11 mouse cellular contexts compared by ENCODE assay signal in the genomic region with DNA sequence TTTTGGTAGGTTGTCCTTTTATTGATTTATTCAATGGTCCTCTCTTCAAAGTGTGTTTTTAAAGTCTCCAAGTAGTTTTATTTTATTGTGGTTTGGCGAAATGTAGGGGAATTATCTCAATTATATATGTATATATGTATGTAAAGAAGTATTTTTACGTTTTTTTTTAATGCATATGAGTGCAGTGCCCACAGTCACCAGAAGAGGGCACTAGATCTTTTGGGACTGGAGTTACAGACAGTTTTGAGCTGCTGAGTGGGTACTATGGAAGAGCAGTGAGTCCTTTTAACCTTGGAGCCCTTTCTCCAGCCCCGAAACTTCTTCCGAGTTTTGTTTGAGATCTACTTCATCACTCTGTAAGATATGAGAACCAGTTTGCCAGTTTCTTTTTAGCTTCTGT. TPM values are rescaled to one million over a fixed set of nuclear protein-coding genes. Genes with fewer than 3 reads are reported as not detected.
A peak's percentile ranks its signal among the peaks of the same experiment; 100 is the strongest.
DNase-seq lines count a peak whose midpoint lies in the region; ATAC-seq and TF ChIP-seq lines count a peak whose summit lies in the region.
"Had no signal": no experiment of that assay in that cellular context is flagged by ENCODE, and none has a peak within 500 bp of the region (broad histone marks: within the 10 kb centered on the region; RNA-seq: fewer than 3 reads in every experiment).

No protein-coding gene starts in this region.

- no peak for ATAC-seq in liver, embryonic 14.5 days (ENCODE audit: insufficient read depth)
- ATAC-seq in liver, embryonic 11.5 days (replicated peaks; ENCODE audit: low FRiP score) = no peak
- no peak for ATAC-seq in forebrain, embryonic 16.5 days
- ATAC-seq: midbrain, embryonic 15.5 days had no signal

- H3K4me1 ChIP-seq in liver, embryonic 14.5 days (replicated peaks; ENCODE audit: control insufficient read depth in 2 of 2, insufficient read depth in 2 of 2, low read length in 1 of 2) = no peaks in the 10 kb centered on the region
- no peaks in the 10 kb centered on the region for H3K4me1 ChIP-seq in liver, embryonic 11.5 days (replicated peaks; ENCODE audit: control insufficient read depth, insufficient read depth, low read length)
- H3K4me1 ChIP-seq in E14TG2a.4 (replicated peaks; ENCODE audit: low read depth, low read length) = no peaks in the 10 kb centered on the region
- H3K4me1 ChIP-seq in forebrain, embryonic 16.5 days (replicated peaks; ENCODE audit: control insufficient read depth, insufficient read depth, low read length) = no peaks in the 10 kb centered on the region
- H3K4me1 ChIP-seq: heart, embryonic 15.5 days; midbrain, embryonic 15.5 days had no signal

- H3K27ac ChIP-seq in gastrocnemius, adult 2 months = no peak overlapping the region
- H3K27ac ChIP-seq in liver, embryonic 14.5 days = no peak overlapping the region
- H3K27ac ChIP-seq in liver, embryonic 11.5 days (ENCODE audit: low read depth, low read length) = no peak overlapping the region
- no peak overlapping the region for H3K27ac ChIP-seq in forebrain, embryonic 16.5 days (ENCODE audit: low read length)
- H3K27ac ChIP-seq: heart, embryonic 15.5 days; midbrain, embryonic 15.5 days had no signal

- no peaks in the 10 kb centered on the region for H3K9me3 ChIP-seq in liver, embryonic 14.5 days (ENCODE audit: control insufficient read depth, low read length)
- no peaks in the 10 kb centered on the region for H3K9me3 ChIP-seq in liver, embryonic 11.5 days (ENCODE audit: control insufficient read depth, low read length)
- no peaks in the 10 kb centered on the region for H3K9me3 ChIP-seq in E14TG2a.4 (ENCODE audit: low read length)
- no peaks in the 10 kb centered on the region for H3K9me3 ChIP-seq in forebrain, embryonic 16.5 days (ENCODE audit: control insufficient read depth, low read length)
- H3K9me3 ChIP-seq: heart, embryonic 15.5 days; midbrain, embryonic 15.5 days had no signal

- no peak overlapping the region for H3K4me3 ChIP-seq in gastrocnemius, adult 2 months
- no peak overlapping the region for H3K4me3 ChIP-seq in liver, embryonic 14.5 days (ENCODE audit: insufficient read depth in 1 of 2, low read depth in 2 of 2, low read length in 2 of 2)
- no peak overlapping the region for H3K4me3 ChIP-seq in liver, embryonic 11.5 days (ENCODE audit: low read depth, low read length)
- H3K4me3 ChIP-seq in E14TG2a.4 (replicated peaks; ENCODE audit: low read length) = no peak overlapping the region
- H3K4me3 ChIP-seq in forebrain, embryonic 16.5 days (replicated peaks; ENCODE audit: low read length) = no peak overlapping the region
- H3K4me3 ChIP-seq: heart, embryonic 15.5 days; midbrain, embryonic 15.5 days had no signal

- no peak overlapping the region for H3K9ac ChIP-seq in liver, embryonic 14.5 days (replicated peaks)
- H3K9ac ChIP-seq in liver, embryonic 11.5 days (ENCODE audit: low read depth, low read length) = no peak overlapping the region
- no peak overlapping the region for H3K9ac ChIP-seq in forebrain, embryonic 16.5 days (replicated peaks; ENCODE audit: low read depth, low read length)
- H3K9ac ChIP-seq: heart, embryonic 15.5 days; midbrain, embryonic 15.5 days had no signal

- H3K36me3 ChIP-seq in liver, embryonic 14.5 days (replicated peaks; ENCODE audit: control insufficient read depth, insufficient read depth, low read depth) = no peaks in the 10 kb centered on the region
- no peaks in the 10 kb centered on the region for H3K36me3 ChIP-seq in liver, embryonic 11.5 days (ENCODE audit: control insufficient read depth, insufficient read depth, low read length)
- no peaks in the 10 kb centered on the region for H3K36me3 ChIP-seq in E14TG2a.4 (ENCODE audit: insufficient read depth, low read length)
- no peaks in the 10 kb centered on the region for H3K36me3 ChIP-seq in forebrain, embryonic 16.5 days (ENCODE audit: control insufficient read depth, insufficient read depth)
- H3K36me3 ChIP-seq: heart, embryonic 15.5 days; midbrain, embryonic 15.5 days had no signal

- peak; percentile 54 for TF ChIP-seq CTCF in gastrocnemius, adult 2 months (IDR thresholded peaks at IDR 0.05)
- TF ChIP-seq CTCF in liver, embryonic 14.5 days (IDR thresholded peaks at IDR 0.05; ENCODE audit: low read depth) = peak; percentile 38; the same call in 1 of the 2 replicates
- TF ChIP-seq CTCF in E14TG2a.4 (conservative IDR thresholded peaks at IDR 0.05; ENCODE audit: low read length) = peak; percentile 61

- no peak for TF ChIP-seq EP300 in liver, embryonic 14.5 days (IDR thresholded peaks at IDR 0.05; ENCODE audit: low read depth)

- intact Hi-C loops in gastrocnemius, adult 2 months (cut with DNase I) = no loop called here
- intact Hi-C loops in gastrocnemius, postnatal 36 days (cut with DNase I) = no loop called here

- no peak overlapping the region for H3K4me2 ChIP-seq in liver, embryonic 14.5 days (ENCODE audit: low read depth)
- H3K4me2 ChIP-seq in liver, embryonic 11.5 days = no peak overlapping the region
- H3K4me2 ChIP-seq in forebrain, embryonic 16.5 days (ENCODE audit: low read length) = no peak overlapping the region
- H3K4me2 ChIP-seq: heart, embryonic 15.5 days; midbrain, embryonic 15.5 days had no signal

- DNase-seq in gastrocnemius, adult 2 months = no peak
- no peak for DNase-seq in gastrocnemius, postnatal 36 days
- no peak for DNase-seq in liver, embryonic 14.5 days (ENCODE audit: low read depth in 3 of 3, low spot score in 3 of 3)
- DNase-seq in liver, embryonic 11.5 days (ENCODE audit: low spot score) = no peak
- peak; percentile 5 for DNase-seq in embryo, embryonic 11 days
- no peak for DNase-seq in cerebellum, adult 9-11 months

- H3K27me3 ChIP-seq in liver, embryonic 14.5 days (ENCODE audit: control insufficient read depth, insufficient read depth, low read length) = no peaks in the 10 kb centered on the region
- no peaks in the 10 kb centered on the region for H3K27me3 ChIP-seq in liver, embryonic 11.5 days (replicated peaks; ENCODE audit: control insufficient read depth, insufficient read depth, low read length)
- H3K27me3 ChIP-seq in E14TG2a.4 (ENCODE audit: insufficient read depth, low read length) = no peaks in the 10 kb centered on the region
- H3K27me3 ChIP-seq in forebrain, embryonic 16.5 days (replicated peaks; ENCODE audit: control insufficient read depth, insufficient read depth, low read length) = no peaks in the 10 kb centered on the region
- H3K27me3 ChIP-seq: heart, embryonic 15.5 days; midbrain, embryonic 15.5 days had no signal

- WGBS in liver, embryonic 14.5 days (ENCODE audit: insufficient replicate concordance) = 40% methylated on average over 4 of the region's 4 CpGs
- 37% methylated on average over 4 of the region's 4 CpGs for WGBS in liver, embryonic 11.5 days
- WGBS in forebrain, embryonic 16.5 days = 53% methylated on average over 4 of the region's 4 CpGs

RNA-seq across cellular contexts. Expression of a gene that starts 59.5 kb away (rescaled TPM):
- not detected for total RNA-seq in gastrocnemius, adult 2 months (2021)
- total RNA-seq in gastrocnemius, postnatal 36 days (2021) = under 1 TPM; 0.38 to 0.74 TPM
- polyA plus RNA-seq in liver, embryonic 14.5 days (2012; rRNA removed) = 0.02 and 0.13 TPM in 2 replicates
- polyA plus RNA-seq in liver, embryonic 14.5 days (2014; fragmentation: Nextera tagmentation; extraction: Ambion mirVana) = 0.20 and 0.22 TPM in 2 replicates
- polyA plus RNA-seq in liver, embryonic 11.5 days (2014; fragmentation: Nextera tagmentation; extraction: Ambion mirVana) = 0.08 and 0.10 TPM in 2 replicates
- 1.2 and 2.3 TPM in 2 replicates for polyA plus RNA-seq in forebrain, embryonic 16.5 days (2015; fragmentation: Nextera tagmentation; extraction: Ambion mirVana)
- total RNA-seq: liver, adult 2 months had no signal
- polyA plus RNA-seq: liver, adult 2 months had no signal
